Mouse (Mus musculus): ENCODE measurements around the gene Wiz. TPM values are rescaled to one million over a fixed set of nuclear protein-coding genes. Genes with fewer than 3 reads are reported as not detected.
A peak's percentile ranks its signal among the peaks of the same experiment; 100 is the strongest.

Gene Wiz
- total and polyA plus RNA-seq, 2 experiments, result 1.8 to 14.0 TPM

- no peak for DNase-seq (ENCODE audit: extremely low read depth, low read depth, low spot score)
- Histone ChIP-seq H3K27ac (replicated peaks; ENCODE audit: insufficient read depth, low read depth, low read length) (no peak overlapping the region), H3K79me2 (ENCODE audit: control insufficient read depth, insufficient read depth, low read length) (peaks cover 7% of the 10 kb centered on the region; the same call in 1 of the 2 replicates), H3K9ac (ENCODE audit: low read depth, low read length) (no peak overlapping the region), H3K4me3 (ENCODE audit: insufficient read depth, low read depth, low read length) (no peak overlapping the region), H3K4me1 (ENCODE audit: control insufficient read depth, insufficient read depth, low read length) (peaks cover 16% of the 10 kb centered on the region), H3K27me3 (ENCODE audit: control insufficient read depth, insufficient read depth, low read length) (no peaks in the 10 kb centered on the region), H3K36me3 (ENCODE audit: control insufficient read depth, insufficient read depth, low read length) (peaks cover 16% of the 10 kb centered on the region)
- no peak for TF ChIP-seq POLR2A (IDR thresholded peaks at IDR 0.05; ENCODE audit: extremely low read depth, insufficient read depth, low read length)
- TF ChIP-seq CTCF (IDR thresholded peaks at IDR 0.05; ENCODE audit: low read depth, low read length), result no peak
- 96% methylated on average over 7 of the region's 7 CpGs for WGBS
These were observed 30.9 kb downstream of the Wiz start for GRCm38 (mm10) chr17:32358192-32358942.

- peaks cover 16% of the 10 kb centered on the region for H3K36me3 ChIP-seq (ENCODE audit: control insufficient read depth, insufficient read depth, low read length)
- H3K27me3 ChIP-seq (ENCODE audit: control insufficient read depth, insufficient read depth, low read length), result no peaks in the 10 kb centered on the region
- DNase-seq (ENCODE audit: extremely low read depth, low read depth, low spot score), result no peak
- H3K4me1 ChIP-seq (ENCODE audit: control insufficient read depth, insufficient read depth, low read length), result peaks cover 6% of the 10 kb centered on the region
- H3K4me3 ChIP-seq (ENCODE audit: insufficient read depth, low read depth, low read length), result no peak overlapping the region
- no peak for TF ChIP-seq POLR2A (IDR thresholded peaks at IDR 0.05; ENCODE audit: extremely low read depth, insufficient read depth, low read length)
- no peak for TF ChIP-seq CTCF (IDR thresholded peaks at IDR 0.05; ENCODE audit: low read depth, low read length)
- H3K79me2 ChIP-seq (ENCODE audit: control insufficient read depth, insufficient read depth, low read length), result no peaks in the 10 kb centered on the region; the same call in 1 of the 2 replicates
- 93% methylated on average over 24 of the region's 24 CpGs for WGBS
- H3K9ac ChIP-seq (ENCODE audit: low read depth, low read length), result no peak overlapping the region
- H3K27ac ChIP-seq (replicated peaks; ENCODE audit: insufficient read depth, low read depth, low read length), result no peak overlapping the region
These were observed 32.2 kb downstream of the Wiz start for GRCm38 (mm10) chr17:32356766-32357760.

- DNase-seq (ENCODE audit: extremely low read depth, low read depth, low spot score), result no peak
- H3K9ac ChIP-seq (ENCODE audit: low read depth, low read length), result no peak overlapping the region
- 94% methylated on average over 9 of the region's 9 CpGs for WGBS
- H3K36me3 ChIP-seq (ENCODE audit: control insufficient read depth, insufficient read depth, low read length), result peaks cover 16% of the 10 kb centered on the region
- H3K79me2 ChIP-seq (ENCODE audit: control insufficient read depth, insufficient read depth, low read length), result no peaks in the 10 kb centered on the region; the same call in 1 of the 2 replicates
- TF ChIP-seq CTCF (IDR thresholded peaks at IDR 0.05; ENCODE audit: low read depth, low read length) (no peak), POLR2A (IDR thresholded peaks at IDR 0.05; ENCODE audit: extremely low read depth, insufficient read depth, low read length) (no peak)
- no peak overlapping the region for H3K4me3 ChIP-seq (ENCODE audit: insufficient read depth, low read depth, low read length)
- peaks cover 6% of the 10 kb centered on the region for H3K4me1 ChIP-seq (ENCODE audit: control insufficient read depth, insufficient read depth, low read length)
- H3K27me3 ChIP-seq (ENCODE audit: control insufficient read depth, insufficient read depth, low read length), result no peaks in the 10 kb centered on the region
- no peak overlapping the region for H3K27ac ChIP-seq (replicated peaks; ENCODE audit: insufficient read depth, low read depth, low read length)
These were observed 33.0 kb downstream of the Wiz start for GRCm38 (mm10) chr17:32356281-32356680.

DNA sequence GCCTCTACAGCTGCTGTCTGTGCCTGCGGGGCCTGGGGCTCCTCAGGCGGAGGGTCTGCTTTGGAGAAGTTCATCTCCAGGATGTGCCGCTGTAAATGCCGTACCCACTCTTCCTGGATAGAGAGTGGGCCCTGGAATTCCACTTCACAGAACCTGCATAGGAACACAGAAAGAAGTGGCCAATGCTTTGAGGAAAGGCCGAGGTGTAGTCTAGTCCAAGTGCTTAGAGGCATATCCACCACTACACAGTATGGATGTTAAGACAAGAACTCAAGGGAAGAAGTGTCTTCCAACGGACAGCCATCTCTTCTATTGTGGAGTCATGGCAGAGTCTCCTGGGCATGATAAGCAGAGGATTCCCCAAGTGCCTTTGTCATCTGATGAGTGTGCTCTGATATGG is 34.2 kb downstream of the Wiz start:
- H3K79me2 ChIP-seq (ENCODE audit: control insufficient read depth, insufficient read depth, low read length), result peaks cover 3% of the 10 kb centered on the region; the same call in 1 of the 2 replicates
- no peak overlapping the region for H3K27ac ChIP-seq (replicated peaks; ENCODE audit: insufficient read depth, low read depth, low read length)
- no peak overlapping the region for H3K9ac ChIP-seq (ENCODE audit: low read depth, low read length)
- H3K4me3 ChIP-seq (ENCODE audit: insufficient read depth, low read depth, low read length), result no peak overlapping the region
- WGBS, result 94% methylated on average over 6 of the region's 6 CpGs
- H3K27me3 ChIP-seq (ENCODE audit: control insufficient read depth, insufficient read depth, low read length), result no peaks in the 10 kb centered on the region
- peaks cover 6% of the 10 kb centered on the region for H3K4me1 ChIP-seq (ENCODE audit: control insufficient read depth, insufficient read depth, low read length)
- H3K36me3 ChIP-seq (ENCODE audit: control insufficient read depth, insufficient read depth, low read length), result peaks cover 16% of the 10 kb centered on the region
- TF ChIP-seq POLR2A (IDR thresholded peaks at IDR 0.05; ENCODE audit: extremely low read depth, insufficient read depth, low read length), result no peak
- TF ChIP-seq CTCF (IDR thresholded peaks at IDR 0.05; ENCODE audit: low read depth, low read length), result no peak
- no peak for DNase-seq (ENCODE audit: extremely low read depth, low read depth, low spot score)

DNA sequence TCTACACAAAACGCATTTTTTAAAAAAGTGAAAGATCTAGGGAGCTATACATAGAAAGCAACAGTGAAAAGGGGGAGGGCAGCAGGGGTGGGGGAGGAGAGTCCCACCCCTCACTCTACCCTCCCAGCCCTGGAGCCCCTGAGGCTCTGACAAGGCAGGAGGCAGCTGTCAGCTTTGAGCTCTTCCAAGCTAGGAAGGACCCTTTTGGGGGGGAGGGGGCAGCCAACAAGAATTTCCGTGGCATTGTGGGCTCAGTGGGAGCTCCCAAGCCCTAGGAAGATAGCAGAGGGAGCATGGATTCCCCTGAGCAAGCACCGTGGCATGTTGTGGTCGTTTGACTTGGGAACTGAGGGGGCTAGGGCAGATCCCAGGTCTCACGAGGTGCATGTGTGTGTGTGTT is 35.0 kb downstream of the Wiz start:
- peaks cover 8% of the 10 kb centered on the region; the same call in 1 of the 2 replicates for H3K79me2 ChIP-seq (ENCODE audit: control insufficient read depth, insufficient read depth, low read length)
- no peak overlapping the region for H3K9ac ChIP-seq (ENCODE audit: low read depth, low read length)
- H3K4me1 ChIP-seq (ENCODE audit: control insufficient read depth, insufficient read depth, low read length), result peaks cover 9% of the 10 kb centered on the region
- WGBS, result 70% methylated on average over 5 of the region's 5 CpGs
- peaks cover 16% of the 10 kb centered on the region for H3K36me3 ChIP-seq (ENCODE audit: control insufficient read depth, insufficient read depth, low read length)
- no peak for DNase-seq (ENCODE audit: extremely low read depth, low read depth, low spot score)
- no peak overlapping the region for H3K4me3 ChIP-seq (ENCODE audit: insufficient read depth, low read depth, low read length)
- no peaks in the 10 kb centered on the region for H3K27me3 ChIP-seq (ENCODE audit: control insufficient read depth, insufficient read depth, low read length)
- no peak for TF ChIP-seq POLR2A (IDR thresholded peaks at IDR 0.05; ENCODE audit: extremely low read depth, insufficient read depth, low read length)
- TF ChIP-seq CTCF (IDR thresholded peaks at IDR 0.05; ENCODE audit: low read depth, low read length), result no peak
- peak overlapping the region; percentile 38; the same call in 1 of the 2 replicates for H3K27ac ChIP-seq (replicated peaks; ENCODE audit: insufficient read depth, low read depth, low read length)
